Mouse (Mus musculus) CD4-positive, CD25-positive, alpha-beta regulatory T cell, adult 4 months (primary cell): ENCODE results near the gene Sorbs1. TPM values are rescaled to one million over a fixed set of nuclear protein-coding genes. Genes with fewer than 3 reads are reported as not detected.

Experiments used
- ATAC-seq: one replicate; pipeline ENCODE4 v1.8.0; 2017
- polyA plus RNA-seq, 2 experiments: library from polyadenylated mRNA; unstranded; fragments of 100-300 nt; shearing (Covaris generic); gene quantifications; one replicate each; pipeline ENCODE4 v1.2.1; 2017

Gene Sorbs1
- polyA plus RNA-seq, 2 experiments from 2014 or later, result 19.0 to 28.5 TPM

DNA sequence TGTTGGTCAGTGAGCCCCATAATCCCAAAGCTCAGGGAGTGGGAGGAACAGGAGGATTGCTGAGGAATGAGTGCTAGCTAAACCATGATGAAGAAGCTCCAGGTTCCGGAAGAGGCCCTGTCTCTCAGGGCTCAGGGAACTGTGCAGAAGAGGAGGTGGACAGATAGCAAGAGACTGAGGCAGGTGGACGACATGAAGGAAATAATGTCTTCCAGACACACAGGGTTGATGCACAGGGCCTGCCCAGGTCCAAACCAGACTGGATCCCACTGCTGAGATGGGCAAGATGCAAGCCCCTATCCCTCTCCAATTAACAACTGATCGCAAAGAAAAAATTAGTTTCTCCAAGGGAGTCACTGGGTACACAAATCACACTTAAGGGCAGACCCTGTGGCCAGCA, 258.8 kb downstream of the Sorbs1 start:
- no peak for ATAC-seq

- ATAC-seq, result no peak
Observed at GRCm38 (mm10) chr19:40253768-40254167, 259.8 kb downstream of the Sorbs1 start.

GRCm38 (mm10) chr19:40251115-40251514, 262.5 kb downstream of the Sorbs1 start:
- no peak for ATAC-seq

DNA sequence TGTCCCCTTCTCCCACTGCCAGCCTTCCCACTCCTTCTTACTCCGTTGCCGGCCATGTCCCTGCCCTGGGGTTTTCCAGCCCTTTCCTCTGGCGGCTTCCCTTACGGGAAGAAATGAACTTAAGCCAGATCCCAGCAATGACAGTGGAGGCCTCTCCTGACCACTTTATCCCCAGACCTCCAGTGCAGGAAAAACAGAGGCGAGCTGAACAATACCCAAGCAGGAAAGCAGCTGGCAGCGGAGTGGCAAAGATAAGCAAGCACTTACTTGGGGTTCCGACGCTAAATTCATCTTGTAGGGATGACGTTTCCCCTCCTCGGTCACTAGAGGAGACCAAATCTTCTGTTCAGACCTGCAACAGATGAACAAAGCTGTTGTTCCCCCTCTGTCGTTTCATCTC, 264.2 kb downstream of the Sorbs1 start:
- ATAC-seq, result no peak

- ATAC-seq, result no peak
Observed at GRCm38 (mm10) chr19:40248476-40248875, 265.1 kb downstream of the Sorbs1 start.

DNA sequence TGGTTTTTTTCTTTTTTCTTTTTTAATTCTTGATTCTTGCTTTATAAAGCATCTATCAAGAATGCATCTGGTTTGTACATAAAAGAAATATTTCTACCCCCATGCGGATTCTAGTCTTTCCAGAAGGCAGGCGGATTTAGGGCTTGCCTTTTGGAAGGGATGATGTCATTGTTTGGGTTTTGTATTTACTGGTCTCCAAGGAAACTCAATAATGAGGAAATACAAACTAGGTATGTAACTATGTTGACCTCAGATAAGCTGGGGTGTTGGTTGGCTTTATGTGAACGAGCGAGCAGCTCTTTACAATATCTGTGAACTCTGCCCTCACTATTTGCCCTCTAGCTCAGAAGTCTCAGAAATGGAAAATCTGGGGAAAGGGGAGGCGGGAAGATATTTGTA, 266.3 kb downstream of the Sorbs1 start:
- no peak for ATAC-seq

GRCm38 (mm10) chr19:40246646-40247267, 266.8 kb downstream of the Sorbs1 start:
- no peak for ATAC-seq

Other genes starting within 250 kb of the Sorbs1 start
- gene Pdlim1, start 241.9 kb downstream of the Sorbs1 start, polyA plus RNA-seq, result 100 to 1,000 TPM; 133 to 159 TPM
- 10 to 100 TPM; 39.2 to 80.4 TPM for gene Aldh18a1, start 74.7 kb upstream of the Sorbs1 start, polyA plus RNA-seq
- 10 to 100 TPM in 1 of 2 experiments, 1 to 10 TPM in 1; 8.5 to 13.1 TPM for gene Tctn3, start 98.5 kb upstream of the Sorbs1 start, polyA plus RNA-seq
- gene Entpd1, start 98.6 kb upstream of the Sorbs1 start, polyA plus RNA-seq, result 10 to 100 TPM; 44.4 to 58.8 TPM
- under 1 TPM; 0.47 to 0.93 TPM for gene Cc2d2b, start 235.0 kb upstream of the Sorbs1 start, polyA plus RNA-seq